Mouse (Mus musculus): ENCODE measurements around the gene Zfp691. TPM values are rescaled to one million over a fixed set of nuclear protein-coding genes. Genes with fewer than 3 reads are reported as not detected.

The Zfp691 gene
- total RNA-seq, 2 experiments from 2014 or later = 7.9 to 8.6 TPM

- DNase-seq (ENCODE audit: low spot score in 2 of 2) = no peak
- intact Hi-C loops (cut with DNase I) = no loop called here
These were observed 42.6 kb downstream of the Zfp691 start for GRCm38 (mm10) chr4:119131189-119131910.

- intact Hi-C loops (cut with DNase I) = no loop called here
These were observed 44.9 kb downstream of the Zfp691 start for GRCm38 (mm10) chr4:119129096-119129495.

GRCm38 (mm10) chr4:119128547-119128946 lies 45.4 kb downstream of the Zfp691 start:
- intact Hi-C loops (cut with DNase I) = no loop called here
- DNase-seq (ENCODE audit: low spot score in 2 of 2) = no peak

More at GRCm38 (mm10) chr4:119129096-119129495, 44.9 kb downstream of the Zfp691 start:
- DNase-seq (ENCODE audit: low spot score in 2 of 2) = no peak

- intact Hi-C loops (cut with DNase I) = no loop called here
- DNase-seq (ENCODE audit: low spot score in 2 of 2) = peak in 1 of 2 experiments; percentile 16
These were observed 46.8 kb downstream of the Zfp691 start for GRCm38 (mm10) chr4:119127229-119127628.

GRCm38 (mm10) chr4:119125577-119126270 lies 48.3 kb downstream of the Zfp691 start:
- intact Hi-C loops (cut with DNase I) = no loop called here
- peak in 1 of 2 experiments; percentile 14 for DNase-seq (ENCODE audit: low spot score in 2 of 2)

GRCm38 (mm10) chr4:119124771-119125273 lies 49.2 kb downstream of the Zfp691 start:
- intact Hi-C loops (cut with DNase I) = no loop called here
- DNase-seq (ENCODE audit: low spot score in 2 of 2) = no peak

- intact Hi-C loops (cut with DNase I) = no loop called here
These were observed 52.7 kb downstream of the Zfp691 start for GRCm38 (mm10) chr4:119121249-119121648.

GRCm38 (mm10) chr4:119120095-119120494 lies 53.9 kb downstream of the Zfp691 start:
- DNase-seq (ENCODE audit: low spot score in 2 of 2) = no peak
- intact Hi-C loops (cut with DNase I) = no loop called here

More at GRCm38 (mm10) chr4:119121249-119121648, 52.7 kb downstream of the Zfp691 start:
- DNase-seq (ENCODE audit: low spot score in 2 of 2) = peak; percentile 31 to 66

Small RNA genes lying within 50 kb of the gene (microRNA-seq; reads per million reads assigned to microRNA genes)
- 0 reads per million in 2 experiments for gene Mir1957a

Other genes starting within 250 kb of the Zfp691 start
- not detected for gene Olfr1328, start 235.6 kb downstream of the Zfp691 start, total RNA-seq (2021)
- gene Lao1, start 212.6 kb downstream of the Zfp691 start, total RNA-seq (2021) = under 1 TPM; 0.27 to 0.34 TPM
- gene Slc2a1, start 65.5 kb downstream of the Zfp691 start, total RNA-seq (2021) = 100 to 1,000 TPM in 1 of 2 experiments, 10 to 100 TPM in 1; 95.0 to 111 TPM
- under 1 TPM; 0.57 to 0.60 TPM for gene Ermap, start 15.8 kb upstream of the Zfp691 start, total RNA-seq (2021)
- gene Svbp, start 21.1 kb upstream of the Zfp691 start, total RNA-seq (2021) = 10 to 100 TPM; 17.6 to 20.7 TPM
- under 1 TPM; 0.50 to 0.64 TPM for gene Tmem269, start 44.0 kb upstream of the Zfp691 start, total RNA-seq (2021)
- gene AU022252, start 58.5 kb upstream of the Zfp691 start, total RNA-seq (2021) = 10 to 100 TPM; 33.4 to 34.2 TPM
- 1 to 10 TPM; 6.5 to 6.9 TPM for gene P3h1, start 58.7 kb upstream of the Zfp691 start, total RNA-seq (2021)
- gene Cldn19, start 81.2 kb upstream of the Zfp691 start, total RNA-seq (2021) = under 1 TPM; 0.43 to 0.44 TPM
- gene Ybx1, start 120.4 kb upstream of the Zfp691 start, total RNA-seq (2021) = 100 to 1,000 TPM; 218 to 230 TPM
- 10 to 100 TPM; 16.2 to 21.6 TPM for gene Ppih, start 146.4 kb upstream of the Zfp691 start, total RNA-seq (2021)
- 10 to 100 TPM; 16.3 to 16.9 TPM for gene Ccdc30, start 241.3 kb upstream of the Zfp691 start, total RNA-seq (2021)
- 1 to 10 TPM; 4.7 to 5.2 TPM for gene Ppcs, start 248.2 kb upstream of the Zfp691 start, total RNA-seq (2021)
- under 1 TPM in 1 of 2 experiments, not detected in 1; 0.25 TPM for gene Zmynd12, start 248.6 kb upstream of the Zfp691 start, total RNA-seq (2021)

Data from left cerebral cortex, postnatal 25 days (tissue).